Mouse (Mus musculus) bone marrow, adult 2 months (tissue): Measurements from ENCODE around the gene Nsd1. TPM values are rescaled to one million over a fixed set of nuclear protein-coding genes. Genes with fewer than 3 reads are reported as not detected.

ENCODE experiments used
- H3K27ac ChIP-seq: fragments of 200-500 bp; 2 replicates; pipeline ENCODE4 v1.5.1; 2012; ENCODE audit warnings: low read depth, mild to moderate bottlenecking, control low read depth, inconsistent platforms, low read length; ENCODE audit not compliant: control insufficient read depth, poor library complexity, insufficient read depth
- H3K4me1 ChIP-seq: fragments of 200-500 bp; 2 replicates; pipeline ENCODE4 v1.6.1; 2011; ENCODE audit warnings: low read length; ENCODE audit not compliant: control insufficient read depth, insufficient read depth
- H3K4me3 ChIP-seq: fragments of 200-500 bp; replicated peaks from 2 replicates; pipeline ENCODE3; 2011; ENCODE audit warnings: mild to moderate bottlenecking, low read depth, low read length, control low read depth; ENCODE audit not compliant: control insufficient read depth
- CTCF ChIP-seq: fragments of 200-500 bp; IDR thresholded peaks from 2 replicates; pipeline ENCODE4 v1.5.1; 2011; ENCODE audit warnings: low read length, control low read depth; ENCODE audit not compliant: control insufficient read depth, insufficient read depth
- POLR2A ChIP-seq: fragments of 200-500 bp; IDR thresholded peaks from 2 replicates; pipeline ENCODE4 v1.6.1; 2011; ENCODE audit warnings: low read depth, mild to moderate bottlenecking, control low read depth, low read length, borderline replicate concordance; ENCODE audit not compliant: control insufficient read depth
- WGBS: fragments of 180-500 bp; shearing (Covaris S2); methylation state at CpG from one replicate; pipeline ENCODE4 v1.1.7; 2018; 5-methylcytosine and 5-hydroxymethylcytosine counted together
- polyA plus RNA-seq: library from polyadenylated mRNA; stranded (reverse); fragments of >200 nt; gene quantifications from 2 replicates; pipeline ENCODE4 v1.2.4, GENCODE M21; 2011; ENCODE audit warnings: low replicate concordance; ENCODE audit not compliant: missing spikeins, insufficient read depth, insufficient read length

The Nsd1 gene
- polyA plus RNA-seq, 1 experiment: 45.9 TPM

DNA sequence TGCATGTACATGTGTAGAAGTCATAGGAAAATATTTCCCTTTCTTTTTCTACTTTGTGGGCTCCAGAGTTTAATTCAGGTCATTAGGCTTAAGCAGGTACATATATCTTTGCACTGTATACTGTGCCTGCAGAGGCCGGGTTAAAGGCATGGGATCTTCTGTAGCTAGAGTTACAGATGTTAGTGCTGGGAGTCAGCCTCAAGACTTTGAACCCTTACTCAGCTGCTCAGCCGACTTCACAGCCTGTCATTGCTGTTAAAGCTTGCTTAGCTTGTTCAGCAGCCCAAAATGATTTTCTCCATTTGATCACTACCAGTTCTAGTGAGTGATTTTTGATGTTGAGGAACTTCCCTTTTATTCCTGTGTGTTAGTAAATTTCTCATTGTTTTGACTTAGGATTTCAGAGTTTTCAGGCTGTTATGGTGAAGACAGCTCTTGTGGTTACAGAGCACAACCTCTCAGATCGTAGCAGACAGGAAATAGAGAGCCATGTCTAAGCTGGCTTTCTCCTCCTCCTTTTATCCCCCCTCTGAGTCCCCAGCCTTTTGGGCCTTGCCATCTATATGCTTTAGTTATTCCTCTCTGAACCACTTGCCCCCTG is 45.6 kb downstream of the Nsd1 start:
- TF ChIP-seq POLR2A (no peak), CTCF (no peak)
- Histone ChIP-seq H3K4me1 (no peaks in the 10 kb centered on the region; the same call in 1 of the 2 replicates), H3K4me3 (no peak overlapping the region), H3K27ac (no peak overlapping the region)
- 27% methylated on average over 3 of the region's 3 CpGs for WGBS

DNA sequence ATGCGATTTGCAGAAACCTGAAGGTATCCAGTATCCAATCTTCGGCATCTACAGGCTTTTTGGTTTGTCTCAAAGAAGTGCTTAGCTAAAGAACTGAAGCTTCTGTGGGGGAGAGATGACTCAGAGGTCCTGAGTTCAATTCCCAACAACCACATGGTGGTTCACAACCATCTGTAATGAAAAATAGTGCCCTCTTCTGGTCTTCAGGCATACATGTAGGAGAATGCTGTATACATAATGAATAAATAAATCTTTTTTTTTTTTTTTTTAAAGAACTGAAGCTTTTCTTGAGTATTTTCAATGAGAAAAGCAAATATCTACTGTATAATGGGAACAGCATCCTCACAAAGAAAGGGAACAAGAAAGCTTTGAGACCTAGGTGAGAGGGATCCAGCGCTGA is 49.1 kb downstream of the Nsd1 start:
- no peak for TF ChIP-seq CTCF
- no peak for TF ChIP-seq POLR2A
- 95% methylated on average over 3 of the region's 3 CpGs for WGBS
- Histone ChIP-seq H3K4me3 (no peak overlapping the region), H3K27ac (no peak overlapping the region), H3K4me1 (no peaks in the 10 kb centered on the region; the same call in 1 of the 2 replicates)

DNA sequence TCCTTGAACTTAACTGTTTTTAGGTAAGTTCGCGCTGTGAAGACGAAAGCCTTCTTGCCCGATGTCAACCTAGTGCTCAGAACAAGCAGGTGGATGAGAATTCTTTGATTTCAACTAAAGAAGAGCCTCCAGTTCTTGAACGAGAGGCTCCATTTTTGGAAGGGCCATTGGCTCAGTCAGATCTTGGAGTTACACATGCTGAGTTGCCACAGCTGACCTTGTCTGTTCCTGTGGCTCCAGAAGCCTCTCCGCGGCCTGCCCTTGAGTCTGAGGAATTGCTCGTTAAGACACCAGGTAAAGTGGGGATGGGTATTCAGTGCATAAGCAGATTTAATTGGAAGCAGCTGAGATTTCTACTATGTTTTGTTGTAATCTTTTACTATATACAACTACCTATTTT is 51.9 kb downstream of the Nsd1 start:
- Histone ChIP-seq H3K4me1 (no peaks in the 10 kb centered on the region), H3K27ac (no peak overlapping the region; the same call in 1 of the 2 replicates), H3K4me3 (no peak overlapping the region)
- TF ChIP-seq CTCF: no peak
- TF ChIP-seq POLR2A: no peak
- WGBS: 96% methylated on average over 8 of the region's 8 CpGs

DNA sequence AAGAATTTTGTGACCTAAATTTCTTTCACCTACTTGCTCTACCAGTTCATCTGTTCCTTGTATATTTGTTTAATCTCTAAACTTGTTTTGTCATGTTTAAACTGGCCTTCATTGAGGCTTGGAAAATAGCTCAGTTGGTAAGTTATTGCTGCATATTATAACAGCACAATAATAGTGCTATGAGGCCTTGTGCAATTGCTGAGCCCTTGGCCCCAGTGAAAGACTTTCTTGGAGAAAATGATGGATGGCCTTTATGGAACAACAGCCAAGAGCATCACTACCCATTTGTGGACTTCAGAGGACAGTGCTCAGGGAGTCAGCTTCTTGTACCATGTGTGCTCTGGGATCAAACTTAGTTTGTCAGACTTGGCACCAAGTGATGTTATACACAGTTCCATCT is 52.5 kb downstream of the Nsd1 start:
- Histone ChIP-seq H3K4me1 (no peaks in the 10 kb centered on the region), H3K27ac (no peak overlapping the region), H3K4me3 (no peak overlapping the region)
- TF ChIP-seq POLR2A (no peak), CTCF (no peak)

DNA sequence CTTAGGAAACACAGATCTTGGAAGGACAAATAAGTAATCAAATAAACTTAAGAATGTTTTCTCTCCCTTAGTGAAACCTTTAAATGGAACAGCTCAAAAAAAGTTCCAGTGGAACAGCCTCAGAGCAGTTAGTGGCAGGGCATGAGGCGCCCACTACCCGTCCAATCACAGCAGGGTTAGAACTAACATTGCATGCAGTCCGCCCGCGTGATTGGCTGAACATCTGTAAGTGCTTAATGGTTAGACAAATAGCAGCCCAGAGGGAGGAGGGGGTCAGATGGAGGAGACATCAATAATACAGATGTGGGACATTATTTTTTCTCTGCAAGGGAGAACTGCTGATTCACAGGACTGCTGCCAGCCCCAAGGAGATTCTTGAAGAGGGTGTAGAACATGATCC is 67.6 kb downstream of the Nsd1 start:
- TF ChIP-seq CTCF: no peak
- TF ChIP-seq POLR2A: no peak
- no peak overlapping the region for H3K4me3 ChIP-seq
- no peaks in the 10 kb centered on the region for H3K4me1 ChIP-seq
- no peak overlapping the region for H3K27ac ChIP-seq
- WGBS: 94% methylated on average over 5 of the region's 5 CpGs

DNA sequence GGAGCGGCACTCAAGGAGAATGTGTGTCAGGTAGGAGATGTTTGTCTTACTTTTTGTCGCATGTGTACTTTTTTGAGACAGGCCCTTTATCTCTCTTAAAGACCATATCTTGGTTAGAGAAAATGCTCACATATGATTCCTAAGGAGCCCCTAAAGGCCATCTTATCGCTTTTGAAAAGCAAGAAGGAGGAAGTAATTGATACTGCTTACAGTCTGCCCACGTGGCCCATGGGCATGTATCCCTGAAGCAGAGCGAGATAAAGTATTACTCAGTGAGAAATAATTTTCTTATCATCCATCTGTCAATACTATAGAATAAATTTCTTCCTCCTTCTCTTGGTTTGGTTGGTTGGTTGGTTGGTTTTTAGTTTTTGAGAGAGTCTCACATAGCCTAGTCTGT is 68.1 kb downstream of the Nsd1 start:
- no peak overlapping the region for H3K27ac ChIP-seq
- H3K4me1 ChIP-seq: no peaks in the 10 kb centered on the region

DNA sequence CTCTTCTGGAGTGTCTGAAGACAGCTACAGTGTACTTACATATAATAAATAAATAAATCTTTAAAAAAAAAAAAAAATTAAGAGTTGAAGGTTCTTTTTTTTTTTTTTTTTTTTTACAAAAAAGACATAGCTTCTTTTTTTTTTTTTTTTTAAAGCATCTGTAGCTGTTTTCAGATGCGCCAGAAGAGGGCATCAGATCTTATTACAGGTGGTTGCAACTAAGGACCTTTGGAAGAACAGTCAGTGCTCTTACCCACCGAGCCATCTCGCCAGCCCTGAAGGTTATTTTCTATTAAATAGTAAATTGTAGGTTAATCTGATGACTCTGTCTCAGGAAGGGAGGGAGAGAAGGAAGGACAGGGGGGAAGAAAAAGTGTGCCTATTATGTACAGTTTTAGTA is 79.3 kb downstream of the Nsd1 start:
- H3K4me1 ChIP-seq: no peaks in the 10 kb centered on the region
- no peak overlapping the region for H3K27ac ChIP-seq
- TF ChIP-seq POLR2A (no peak), CTCF (no peak)
- WGBS: 68% methylated on average over 3 of the region's 3 CpGs
- H3K4me3 ChIP-seq: no peak overlapping the region

More for the DNA sequence above, 68.1 kb downstream of the Nsd1 start:
- TF ChIP-seq POLR2A (no peak), CTCF (no peak)
- 70% methylated on average over 5 of the region's 5 CpGs for WGBS
- no peak overlapping the region for H3K4me3 ChIP-seq

DNA sequence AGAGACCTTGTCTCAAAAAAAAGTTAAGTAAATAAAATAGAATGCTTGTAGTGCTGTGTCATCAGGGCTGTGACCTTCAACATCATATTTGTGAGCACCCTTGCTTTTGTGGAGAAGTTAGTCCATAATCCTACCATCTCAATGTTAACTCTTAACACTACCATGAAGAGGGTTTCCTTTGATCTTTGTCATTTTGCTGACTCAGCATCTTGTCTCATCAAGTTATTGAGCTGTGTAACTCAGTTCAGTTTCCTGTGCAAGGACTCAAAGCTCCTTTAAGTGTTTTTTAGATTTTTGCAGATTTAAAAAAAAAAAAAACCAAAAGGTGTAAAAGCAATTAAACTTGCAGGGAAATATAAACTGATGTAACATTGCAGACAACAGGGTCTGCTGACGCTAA is 87.2 kb downstream of the Nsd1 start:
- Histone ChIP-seq H3K4me1 (no peaks in the 10 kb centered on the region), H3K4me3 (no peak overlapping the region), H3K27ac (no peak overlapping the region)
- TF ChIP-seq CTCF (no peak), POLR2A (no peak)
- WGBS: 94% methylated on average over 1 of the region's 1 CpGs

DNA sequence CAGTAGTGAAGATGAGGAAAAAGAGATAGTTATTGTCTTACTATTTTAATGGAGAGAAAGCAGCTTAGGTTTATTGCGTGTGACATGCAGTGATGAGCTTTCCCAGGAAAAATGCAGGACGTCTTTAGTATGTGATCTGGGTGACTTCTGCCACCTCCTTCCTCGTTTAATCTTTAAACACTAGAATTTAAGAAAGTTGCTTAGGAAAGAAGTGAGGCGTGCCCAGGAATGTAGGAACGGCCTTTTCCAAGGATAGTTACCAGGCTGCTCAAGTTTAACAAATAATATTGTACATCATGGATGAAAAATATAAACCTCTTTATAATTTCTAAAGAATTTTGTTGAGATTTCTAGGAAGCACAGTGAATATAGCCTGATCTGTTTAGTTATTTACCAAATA is 91.3 kb downstream of the Nsd1 start:
- 84% methylated on average over 5 of the region's 5 CpGs for WGBS

More for the DNA sequence above, 91.3 kb downstream of the Nsd1 start:
- Histone ChIP-seq H3K27ac (no peak overlapping the region), H3K4me1 (no peaks in the 10 kb centered on the region), H3K4me3 (no peak overlapping the region)
- TF ChIP-seq POLR2A: no peak
- no peak for TF ChIP-seq CTCF
